Mouse (Mus musculus) neural tube, embryonic 14.5 days (tissue): Measurements from ENCODE around the gene H2afx. TPM values are rescaled to one million over a fixed set of nuclear protein-coding genes. Genes with fewer than 3 reads are reported as not detected.

Experiments used
- ATAC-seq: fragments of 200-750 bp; cut with Nextera tagmentation; 2 replicates; pipeline ENCODE4 v1.8.0; 2017; ENCODE audit warnings: low read depth, mild to moderate bottlenecking, moderate TSS enrichment, moderate library complexity
- H3K27ac ChIP-seq: fragments of 300-500 bp; sonication (generic); 2 replicates; pipeline ENCODE4 v1.5.1; 2014; ENCODE audit warnings: low read depth, mild to moderate bottlenecking, control low read depth, low read length, moderate library complexity, mixed read lengths
- H3K27me3 ChIP-seq: fragments of 300-500 bp; sonication (generic); 2 replicates; pipeline ENCODE4 v1.6.1; 2014; ENCODE audit warnings: low read length; ENCODE audit not compliant: control insufficient read depth, insufficient read depth
- H3K36me3 ChIP-seq: fragments of 300-500 bp; sonication (generic); 2 replicates; pipeline ENCODE4 v1.6.1; 2014; ENCODE audit warnings: low read length, mixed read lengths; ENCODE audit not compliant: control insufficient read depth, insufficient read depth
- H3K4me1 ChIP-seq: fragments of 300-500 bp; sonication (generic); 2 replicates; pipeline ENCODE4 v1.6.1; 2014; ENCODE audit warnings: low read length; ENCODE audit not compliant: control insufficient read depth, insufficient read depth
- H3K4me2 ChIP-seq: fragments of 300-500 bp; sonication (generic); 2 replicates; pipeline ENCODE4 v1.6.1; 2014; ENCODE audit warnings: mild to moderate bottlenecking, low read depth, low read length, control low read depth
- H3K4me3 ChIP-seq: fragments of 300-500 bp; sonication (generic); 2 replicates; pipeline ENCODE4 v1.5.1; 2014; ENCODE audit warnings: low read depth, low read length, control low read depth, mixed read lengths
- H3K9ac ChIP-seq: fragments of 300-500 bp; sonication (generic); replicated peaks from 2 replicates; pipeline ENCODE4 v1.6.1; 2014; ENCODE audit warnings: low read depth, mild to moderate bottlenecking, control low read depth, low read length, mixed read lengths
- H3K9me3 ChIP-seq: fragments of 300-500 bp; sonication (generic); 2 replicates; pipeline ENCODE4 v1.6.1; 2016; ENCODE audit warnings: low read length; ENCODE audit not compliant: control insufficient read depth
- WGBS: fragments of 180-500 bp; shearing (Covaris S2); extraction: QIAGEN DNeasy Blood & Tissue Kit; methylation state at CpG from one replicate; pipeline ENCODE4 v1.1.7; 2014; 5-methylcytosine and 5-hydroxymethylcytosine counted together
- polyA plus RNA-seq: library from polyadenylated mRNA; unstranded; fragments of >200 nt; fragmentation: Nextera tagmentation; extraction: Ambion mirVana; gene quantifications from 2 replicates; pipeline ENCODE4 v1.2.1, GENCODE M21; 2014

The H2afx gene
- polyA plus RNA-seq, 1 experiment from 2014 or later: 92.3 TPM

- Histone ChIP-seq H3K27ac (no peak overlapping the region), H3K4me2 (no peak overlapping the region), H3K4me3 (no peak overlapping the region), H3K36me3 (0 out of 2 replicates have a peak, but pooled peaks cover 2% of the 10 kb centered on the region), H3K4me1 (peaks cover 7% of the 10 kb centered on the region; the same call in 1 of the 2 replicates), H3K9me3 (no peaks in the 10 kb centered on the region), H3K27me3 (no peaks in the 10 kb centered on the region), H3K9ac (no peak overlapping the region; the same call in 1 of the 2 replicates)
- 95% methylated on average over 1 of the region's 1 CpGs for WGBS
- no peak for ATAC-seq
Observed at GRCm38 (mm10) chr9:44342605-44343004, 8.1 kb downstream of the H2afx start.

- H3K9me3 ChIP-seq: no peaks in the 10 kb centered on the region
- peak overlapping the region; percentile 97 for H3K27ac ChIP-seq
- H3K27me3 ChIP-seq: no peaks in the 10 kb centered on the region
- H3K4me1 ChIP-seq: peaks cover 7% of the 10 kb centered on the region; the same call in 1 of the 2 replicates
- peak overlapping the region; percentile 79 for H3K4me3 ChIP-seq
- 0 out of 2 replicates have a peak, but pooled peaks have one; percentile 6 for ATAC-seq
- peaks cover 8% of the 10 kb centered on the region; the same call in 1 of the 2 replicates for H3K36me3 ChIP-seq
- H3K4me2 ChIP-seq: peak overlapping the region; percentile 75
- WGBS: 12% methylated on average over 6 of the region's 6 CpGs
- peak overlapping the region; percentile 83 for H3K9ac ChIP-seq
Observed at GRCm38 (mm10) chr9:44343290-44343689, 8.8 kb downstream of the H2afx start.

GRCm38 (mm10) chr9:44343781-44344421 lies 9.4 kb downstream of the H2afx start, which contains the start of gene Hmbs:
Gene Hmbs (minus strand): TSS chr9:44344228.
- under 1% methylated on average over 39 of the region's 39 CpGs for WGBS
- Histone ChIP-seq H3K36me3 (peaks cover 14% of the 10 kb centered on the region; the same call in 1 of the 2 replicates), H3K9me3 (no peaks in the 10 kb centered on the region), H3K27ac (peak within 1 kb of the TSS; percentile 97), H3K4me2 (peak within 1 kb of the TSS; percentile 75), H3K4me3 (peak within 1 kb of the TSS; percentile 79), H3K27me3 (no peaks in the 10 kb centered on the region), H3K9ac (peak within 1 kb of the TSS; percentile 83), H3K4me1 (peaks cover 7% of the 10 kb centered on the region; the same call in 1 of the 2 replicates)
- peak; percentile 96 for ATAC-seq

- H3K27me3 ChIP-seq: no peaks in the 10 kb centered on the region
- peaks cover 26% of the 10 kb centered on the region for H3K36me3 ChIP-seq
- no peak overlapping the region for H3K4me2 ChIP-seq
- peaks cover 7% of the 10 kb centered on the region; the same call in 1 of the 2 replicates for H3K4me1 ChIP-seq
- no peak overlapping the region for H3K9ac ChIP-seq
- no peak overlapping the region for H3K4me3 ChIP-seq
- H3K9me3 ChIP-seq: no peaks in the 10 kb centered on the region
- no peak overlapping the region for H3K27ac ChIP-seq
- 93% methylated on average over 6 of the region's 6 CpGs for WGBS
- ATAC-seq: no peak
Observed at GRCm38 (mm10) chr9:44345570-44346433, 11.3 kb downstream of the H2afx start.

- peaks cover 7% of the 10 kb centered on the region; the same call in 1 of the 2 replicates for H3K4me1 ChIP-seq
- no peak for ATAC-seq
- no peak overlapping the region for H3K4me3 ChIP-seq
- no peak overlapping the region for H3K27ac ChIP-seq
- no peak overlapping the region for H3K9ac ChIP-seq
- peaks cover 36% of the 10 kb centered on the region for H3K36me3 ChIP-seq
- no peaks in the 10 kb centered on the region for H3K27me3 ChIP-seq
- no peaks in the 10 kb centered on the region for H3K9me3 ChIP-seq
- 96% methylated on average over 9 of the region's 9 CpGs for WGBS
- no peak overlapping the region for H3K4me2 ChIP-seq
Observed at GRCm38 (mm10) chr9:44347166-44347565, 12.7 kb downstream of the H2afx start.

- Histone ChIP-seq H3K27ac (no peak overlapping the region), H3K27me3 (no peaks in the 10 kb centered on the region), H3K4me2 (no peak overlapping the region), H3K4me1 (peaks cover 7% of the 10 kb centered on the region; the same call in 1 of the 2 replicates), H3K9me3 (no peaks in the 10 kb centered on the region), H3K9ac (no peak overlapping the region), H3K36me3 (peaks cover 40% of the 10 kb centered on the region), H3K4me3 (no peak overlapping the region)
- no peak for ATAC-seq
- whole genome bisulfite sequencing: 87% methylated on average over 4 of the region's 4 CpGs
Observed at GRCm38 (mm10) chr9:44347621-44348020, 13.1 kb downstream of the H2afx start.

- H3K4me2 ChIP-seq: no peak overlapping the region
- no peak for ATAC-seq
- 100% methylated on average over 4 of the region's 4 CpGs for WGBS
- H3K36me3 ChIP-seq: peaks cover 47% of the 10 kb centered on the region
- H3K27me3 ChIP-seq: no peaks in the 10 kb centered on the region
- no peak overlapping the region for H3K9ac ChIP-seq
- no peak overlapping the region for H3K27ac ChIP-seq
- no peaks in the 10 kb centered on the region for H3K9me3 ChIP-seq
- H3K4me3 ChIP-seq: no peak overlapping the region
- no peaks in the 10 kb centered on the region for H3K4me1 ChIP-seq
Observed at GRCm38 (mm10) chr9:44348546-44348945, 14.1 kb downstream of the H2afx start.

- no peak overlapping the region for H3K9ac ChIP-seq
- no peak overlapping the region for H3K4me2 ChIP-seq
- no peaks in the 10 kb centered on the region for H3K27me3 ChIP-seq
- H3K4me1 ChIP-seq: no peaks in the 10 kb centered on the region
- no peaks in the 10 kb centered on the region for H3K9me3 ChIP-seq
- WGBS: 99% methylated on average over 4 of the region's 4 CpGs
- peaks cover 65% of the 10 kb centered on the region for H3K36me3 ChIP-seq
- no peak for ATAC-seq
- no peak overlapping the region for H3K4me3 ChIP-seq
- H3K27ac ChIP-seq: no peak overlapping the region
Observed at GRCm38 (mm10) chr9:44351396-44351795, 16.9 kb downstream of the H2afx start.

- H3K36me3 ChIP-seq: peaks cover 65% of the 10 kb centered on the region
- no peaks in the 10 kb centered on the region for H3K27me3 ChIP-seq
- no peak overlapping the region for H3K4me2 ChIP-seq
- WGBS: 89% methylated on average over 10 of the region's 10 CpGs
- ATAC-seq: no peak
- H3K4me1 ChIP-seq: no peaks in the 10 kb centered on the region
- no peaks in the 10 kb centered on the region for H3K9me3 ChIP-seq
- no peak overlapping the region for H3K4me3 ChIP-seq
- no peak overlapping the region for H3K9ac ChIP-seq
- no peak overlapping the region for H3K27ac ChIP-seq
Observed at GRCm38 (mm10) chr9:44352337-44352736, 17.8 kb downstream of the H2afx start.
